Mouse (Mus musculus) limb, embryonic 14.5 days (tissue): ENCODE measurements around the gene Pdhx. TPM values are rescaled to one million over a fixed set of nuclear protein-coding genes. Genes with fewer than 3 reads are reported as not detected.
A peak's percentile ranks its signal among the peaks of the same experiment; 100 is the strongest.

Experiments
- ATAC-seq: fragments of 200-750 bp; cut with Nextera tagmentation; 2 replicates; pipeline ENCODE4 v1.8.0; 2017; ENCODE audit warnings: low read depth, moderate number of reproducible peaks, moderate TSS enrichment; ENCODE audit not compliant: low FRiP score
- DNase-seq: peaks from one replicate; pipeline ENCODE4 v3.0.0-alpha.2; 2015; ENCODE audit warnings: low spot score
- H3K27ac ChIP-seq: fragments of 300-500 bp; sonication (generic); replicated peaks from 2 replicates; pipeline ENCODE4 v1.5.1; 2014; ENCODE audit warnings: low read depth, mild to moderate bottlenecking, low read length, moderate library complexity, mixed read lengths
- H3K27me3 ChIP-seq: fragments of 300-500 bp; sonication (generic); 2 replicates; pipeline ENCODE4 v1.6.1; 2014; ENCODE audit warnings: low read length, mixed read lengths; ENCODE audit not compliant: control insufficient read depth, insufficient read depth
- H3K36me3 ChIP-seq: fragments of 300-500 bp; sonication (generic); 2 replicates; pipeline ENCODE4 v1.6.1; 2014; ENCODE audit warnings: mild to moderate bottlenecking, low read length, moderate library complexity, mixed read lengths; ENCODE audit not compliant: control insufficient read depth, insufficient read depth
- H3K4me1 ChIP-seq: fragments of 300-500 bp; sonication (generic); 2 replicates; pipeline ENCODE4 v1.6.1; 2014; ENCODE audit warnings: antibody characterized with exemption, low read length, mixed read lengths; ENCODE audit not compliant: control insufficient read depth, insufficient read depth
- H3K4me2 ChIP-seq: fragments of 300-500 bp; sonication (generic); replicated peaks from 2 replicates; pipeline ENCODE4 v1.6.1; 2014; ENCODE audit warnings: low read depth, mild to moderate bottlenecking, low read length, moderate library complexity; ENCODE audit not compliant: severe bottlenecking
- H3K4me3 ChIP-seq: fragments of 300-500 bp; sonication (generic); replicated peaks from 2 replicates; pipeline ENCODE4 v1.5.1; 2014; ENCODE audit warnings: low read length
- H3K9ac ChIP-seq: fragments of 300-500 bp; sonication (generic); 2 replicates; pipeline ENCODE4 v1.6.1; 2014; ENCODE audit warnings: mild to moderate bottlenecking, low read depth, low read length, moderate library complexity; ENCODE audit not compliant: severe bottlenecking
- H3K9me3 ChIP-seq: fragments of 300-500 bp; sonication (generic); 2 replicates; pipeline ENCODE4 v1.6.1; 2016; ENCODE audit warnings: low read length; ENCODE audit not compliant: control insufficient read depth
- POLR2A ChIP-seq: fragments of 200-500 bp; IDR thresholded peaks from 2 replicates; pipeline ENCODE4 v1.8.0; 2012; ENCODE audit warnings: inconsistent platforms, mild to moderate bottlenecking, moderate library complexity, borderline replicate concordance; ENCODE audit not compliant: insufficient read depth, insufficient read length; ENCODE audit errors: extremely low read depth
- WGBS: fragments of 180-500 bp; shearing (Covaris S2); extraction: QIAGEN DNeasy Blood & Tissue Kit; methylation state at CpG from one replicate; pipeline ENCODE4 v1.1.7; 2014; 5-methylcytosine and 5-hydroxymethylcytosine counted together
- polyA plus RNA-seq, 2 experiments: library from polyadenylated mRNA; depleted of rRNA in 1 of 2; stranded (reverse) in 1 of 2; unstranded in 1 of 2; fragments of >200 nt; fragmentation: Nextera tagmentation in 1 of 2; extraction: Ambion mirVana in 1 of 2; gene quantifications; 2 replicates each; pipeline versions ENCODE4 v1.2.1 to v1.2.3; 2012 to 2014

The Pdhx gene
- polyA plus RNA-seq, 2 experiments: 32.1 to 33.2 TPM

- H3K9me3 ChIP-seq: no peaks in the 10 kb centered on the region
- TF ChIP-seq POLR2A: no peak
- 88% methylated on average over 2 of the region's 2 CpGs for whole genome bisulfite sequencing
Measured at GRCm38 (mm10) chr2:103106172-103106571, 32.9 kb upstream of the Pdhx start.

GRCm38 (mm10) chr2:103102595-103102994, 29.3 kb upstream of the Pdhx start:
- Histone ChIP-seq H3K36me3 (no peaks in the 10 kb centered on the region), H3K9ac (no peak overlapping the region), H3K4me2 (no peak overlapping the region), H3K4me3 (no peak overlapping the region), H3K4me1 (no peaks in the 10 kb centered on the region), H3K27ac (no peak overlapping the region), H3K27me3 (no peaks in the 10 kb centered on the region), H3K9me3 (no peaks in the 10 kb centered on the region)
- ATAC-seq: peak; percentile 50; the same call in 1 of the 2 replicates
- no peak for DNase-seq
- WGBS: 55% methylated on average over 5 of the region's 5 CpGs
- TF ChIP-seq POLR2A: no peak

More at GRCm38 (mm10) chr2:103106172-103106571, 32.9 kb upstream of the Pdhx start:
- Histone ChIP-seq H3K27ac (no peak overlapping the region), H3K9ac (no peak overlapping the region), H3K36me3 (no peaks in the 10 kb centered on the region), H3K4me2 (no peak overlapping the region), H3K4me3 (no peak overlapping the region), H3K27me3 (no peaks in the 10 kb centered on the region), H3K4me1 (no peaks in the 10 kb centered on the region)
- no peak for DNase-seq
- ATAC-seq: no peak

GRCm38 (mm10) chr2:103089521-103089920, 16.2 kb upstream of the Pdhx start:
- no peak overlapping the region for H3K4me3 ChIP-seq
- H3K36me3 ChIP-seq: peaks cover 34% of the 10 kb centered on the region
- H3K4me1 ChIP-seq: no peaks in the 10 kb centered on the region
- TF ChIP-seq POLR2A: no peak
- H3K27ac ChIP-seq: no peak overlapping the region
- no peak overlapping the region for H3K4me2 ChIP-seq
- ATAC-seq (no peak), DNase-seq (no peak)
- H3K9me3 ChIP-seq: no peaks in the 10 kb centered on the region
- H3K27me3 ChIP-seq: no peaks in the 10 kb centered on the region
- 85% methylated on average over 6 of the region's 6 CpGs for WGBS
- no peak overlapping the region for H3K9ac ChIP-seq

DNA sequence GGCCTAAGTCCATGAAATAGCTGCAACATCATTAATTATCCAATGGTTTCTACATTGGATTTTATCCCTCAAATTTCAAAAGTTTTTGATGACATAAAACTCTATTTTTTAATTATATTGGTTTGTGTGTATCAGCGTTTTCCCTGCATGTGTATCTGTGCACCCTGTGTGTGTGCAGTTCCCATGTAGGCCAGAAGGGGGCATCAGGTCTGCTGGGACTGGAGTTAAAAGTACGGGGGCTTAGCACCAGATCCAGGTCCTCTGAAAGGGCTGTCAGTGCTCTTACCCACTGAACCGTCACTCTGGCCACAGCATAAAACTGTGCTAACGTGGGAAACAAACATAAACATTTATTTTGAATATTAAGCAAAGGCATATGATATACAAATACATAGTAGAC, 14.8 kb upstream of the Pdhx start:
- 91% methylated on average over 4 of the region's 4 CpGs for WGBS
- DNase-seq (no peak), ATAC-seq (no peak)
- Histone ChIP-seq H3K27ac (no peak overlapping the region), H3K27me3 (no peaks in the 10 kb centered on the region), H3K36me3 (peaks cover 26% of the 10 kb centered on the region), H3K9ac (no peak overlapping the region), H3K4me3 (no peak overlapping the region), H3K9me3 (no peaks in the 10 kb centered on the region), H3K4me1 (no peaks in the 10 kb centered on the region), H3K4me2 (no peak overlapping the region)
- no peak for TF ChIP-seq POLR2A

DNA sequence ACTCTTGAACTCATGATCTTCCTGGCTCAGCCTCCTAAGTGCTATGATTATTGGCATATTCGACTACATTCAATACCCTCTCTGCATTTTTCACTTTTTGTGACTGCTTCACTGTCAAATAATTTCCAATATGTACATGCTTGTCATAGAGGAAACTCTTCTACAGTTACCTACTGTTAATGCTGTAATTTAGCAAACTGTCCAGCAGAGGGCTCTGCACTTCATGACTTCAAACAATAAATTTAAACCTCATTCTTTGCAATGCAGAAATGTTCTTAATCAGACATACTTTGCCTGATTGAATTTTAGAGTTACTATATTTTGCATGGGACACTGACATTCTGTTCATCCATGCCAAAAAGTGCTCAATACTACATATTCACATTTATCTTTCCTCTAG, 13.1 kb upstream of the Pdhx start:
- no peaks in the 10 kb centered on the region for H3K27me3 ChIP-seq
- no peak for TF ChIP-seq POLR2A
- no peak overlapping the region for H3K4me2 ChIP-seq
- H3K4me1 ChIP-seq: no peaks in the 10 kb centered on the region
- peaks cover 24% of the 10 kb centered on the region for H3K36me3 ChIP-seq
- WGBS: 7% methylated on average over 1 of the region's 1 CpGs
- H3K4me3 ChIP-seq: no peak overlapping the region
- ATAC-seq (no peak), DNase-seq (peak; percentile 77)
- H3K9me3 ChIP-seq: no peaks in the 10 kb centered on the region
- H3K9ac ChIP-seq: no peak overlapping the region
- H3K27ac ChIP-seq: no peak overlapping the region

GRCm38 (mm10) chr2:103085633-103086032, 12.3 kb upstream of the Pdhx start:
- TF ChIP-seq POLR2A: no peak
- 75% methylated on average over 10 of the region's 10 CpGs for WGBS
- no peak overlapping the region for H3K4me2 ChIP-seq

More at GRCm38 (mm10) chr2:103085633-103086032, 12.3 kb upstream of the Pdhx start:
- no peak overlapping the region for H3K4me3 ChIP-seq
- H3K27ac ChIP-seq: no peak overlapping the region
- H3K27me3 ChIP-seq: no peaks in the 10 kb centered on the region
- no peak for ATAC-seq
- no peak overlapping the region for H3K9ac ChIP-seq
- no peak for DNase-seq
- H3K36me3 ChIP-seq: peaks cover 21% of the 10 kb centered on the region
- no peaks in the 10 kb centered on the region for H3K9me3 ChIP-seq
- no peaks in the 10 kb centered on the region for H3K4me1 ChIP-seq
